Mouse (Mus musculus) CH12F3 (cell line): ENCODE data around the gene Ube2d3.
"Not testable (repeated sequence)": the region's sequence is repeated elsewhere in the genome, so short reads cannot be mapped to it uniquely, and the experiment has no call there.

Source experiments
- in situ Hi-C: fragments of 300-500 bp; cut with MboI; formaldehyde crosslinking; loops from 2 replicates; pipeline ENCODE4 v1.14.3; 2020; ENCODE audit warnings: low sequenced_read_pairs

The Ube2d3 gene

DNA sequence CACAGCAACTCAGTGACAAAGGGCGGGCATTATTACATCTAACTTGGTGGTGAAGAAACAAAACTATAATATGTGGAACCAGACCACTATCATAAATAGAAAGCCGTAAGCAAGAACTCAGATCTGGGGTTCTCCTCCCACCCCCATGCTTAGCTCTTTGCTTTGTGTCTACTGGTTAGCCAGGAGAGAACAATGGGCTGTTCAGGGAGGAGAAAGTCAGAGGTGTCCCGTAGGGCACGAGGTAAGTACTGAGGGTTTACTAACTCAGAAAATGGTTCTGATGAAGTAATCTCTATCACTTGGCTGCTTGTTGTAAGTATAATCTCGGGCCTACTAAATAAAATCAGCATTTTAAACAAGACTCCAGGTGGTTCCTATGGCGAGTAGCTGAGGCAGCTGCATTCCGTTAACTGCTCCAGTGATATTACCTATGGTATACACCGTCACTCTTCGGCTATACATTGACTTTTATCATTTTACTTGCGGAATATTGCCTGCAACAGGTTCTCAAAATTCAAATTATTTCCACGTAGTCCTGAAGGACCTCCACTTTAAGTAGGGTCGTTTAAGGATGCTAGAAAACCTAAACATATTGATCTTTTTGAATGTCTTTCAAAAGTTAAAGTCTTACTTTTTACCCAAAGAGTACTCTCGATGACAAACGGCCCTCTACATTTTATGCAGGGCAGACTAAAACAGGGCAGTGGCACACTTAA lies 890 bp upstream of the Ube2d3 start:
- in situ Hi-C loops, result no loop called here

DNA sequence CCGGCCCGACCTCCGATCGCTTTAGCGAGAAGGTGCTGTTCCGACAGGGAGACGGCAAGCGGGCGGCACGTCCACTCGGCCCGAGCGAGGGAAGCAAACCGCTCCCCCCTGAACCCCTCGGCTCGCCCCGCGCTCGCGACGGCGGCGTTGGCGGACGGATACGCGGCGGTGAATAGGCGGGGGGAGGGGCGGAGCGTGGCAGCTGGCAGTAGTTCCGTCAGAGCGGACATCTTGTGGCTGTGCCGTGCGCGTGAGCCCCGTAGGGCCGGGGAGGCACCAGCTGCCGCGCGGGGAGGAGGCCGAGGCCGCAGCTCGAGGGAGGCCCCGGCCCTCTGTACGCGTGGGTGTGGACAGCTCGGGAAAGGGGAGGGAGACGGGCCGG lies 573 bp downstream of the Ube2d3 start:
- in situ Hi-C loops, result no loop called here

DNA sequence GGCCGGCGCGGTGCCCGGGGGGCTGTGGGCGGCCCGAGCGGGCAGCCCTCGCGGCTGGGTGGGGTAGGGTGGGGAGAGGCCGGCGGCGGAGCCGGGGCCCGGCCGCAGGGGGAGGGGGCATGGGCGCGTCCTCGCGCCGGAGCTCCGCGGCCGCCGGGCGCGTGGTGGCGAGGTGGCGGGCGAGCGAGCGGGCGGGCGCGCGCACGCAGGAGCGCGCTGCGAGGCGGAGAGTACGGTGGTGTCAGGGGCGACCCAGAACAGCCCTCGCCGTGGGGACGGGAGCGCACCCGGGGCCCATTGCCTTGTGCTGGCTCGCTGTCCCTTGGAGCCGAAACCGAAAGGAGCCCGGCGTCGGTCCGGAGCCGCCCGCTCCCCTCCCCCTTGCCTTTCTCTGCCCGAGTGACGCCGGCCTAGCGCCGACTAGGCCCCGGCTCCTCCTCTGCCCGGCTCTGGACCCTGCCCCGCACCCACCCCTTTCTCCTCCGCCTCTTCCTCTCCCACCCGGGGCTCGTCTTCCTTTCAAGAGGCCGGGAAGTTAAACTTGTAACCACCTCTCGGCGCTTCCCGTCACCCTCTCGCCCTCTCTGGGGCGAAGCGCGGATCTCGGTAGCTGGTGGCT lies 1.1 kb downstream of the Ube2d3 start:
- in situ Hi-C loops, result no loop called here

GRCm38 (mm10) chr3:135439651-135440050 lies 1.7 kb downstream of the Ube2d3 start:
- in situ Hi-C loops, result no loop called here

GRCm38 (mm10) chr3:135440221-135440620 lies 2.3 kb downstream of the Ube2d3 start:
- in situ Hi-C loops, result no loop called here

GRCm38 (mm10) chr3:135440621-135441020 lies 2.7 kb downstream of the Ube2d3 start:
- in situ Hi-C loops, result no loop called here

DNA sequence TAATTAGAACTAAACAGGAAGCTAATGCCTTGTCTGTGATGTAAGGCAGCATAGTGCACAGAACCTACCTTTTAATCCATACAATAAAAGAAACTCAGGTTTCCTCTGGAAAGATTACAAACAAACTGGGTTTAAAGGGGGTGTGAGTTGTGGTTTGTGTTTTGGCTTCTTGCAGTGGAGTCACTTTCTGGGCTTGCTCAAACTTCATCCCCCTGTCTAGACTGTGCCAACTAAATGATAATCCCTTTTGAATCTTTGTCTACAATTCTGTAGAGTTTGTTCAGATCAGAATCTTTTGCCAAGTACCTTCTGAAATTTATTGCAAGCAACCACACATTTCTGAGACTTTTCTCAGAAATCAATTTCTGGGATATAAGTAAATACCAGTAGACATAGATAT lies 7.0 kb downstream of the Ube2d3 start:
- in situ Hi-C loops, result no loop called here

DNA sequence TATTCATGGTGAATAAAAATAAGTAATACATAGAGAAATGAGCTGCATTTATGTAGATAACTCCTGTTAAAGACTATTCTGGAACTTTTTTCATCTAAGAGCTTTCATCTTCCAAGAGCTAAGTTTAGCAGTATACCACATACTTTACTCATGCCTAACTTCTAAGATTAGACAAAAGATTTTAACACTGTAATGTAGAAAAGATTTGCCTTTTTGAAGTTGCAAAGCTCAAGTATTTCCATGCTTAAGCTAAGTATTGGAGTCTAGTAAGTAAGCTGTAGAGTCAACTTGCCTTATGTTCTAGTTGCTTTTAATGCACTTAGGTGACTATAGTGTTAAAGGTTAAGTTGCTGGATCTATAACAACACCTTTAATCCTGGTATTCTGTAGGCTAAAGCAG lies 21.0 kb downstream of the Ube2d3 start:
- in situ Hi-C loops, result no loop called here

DNA sequence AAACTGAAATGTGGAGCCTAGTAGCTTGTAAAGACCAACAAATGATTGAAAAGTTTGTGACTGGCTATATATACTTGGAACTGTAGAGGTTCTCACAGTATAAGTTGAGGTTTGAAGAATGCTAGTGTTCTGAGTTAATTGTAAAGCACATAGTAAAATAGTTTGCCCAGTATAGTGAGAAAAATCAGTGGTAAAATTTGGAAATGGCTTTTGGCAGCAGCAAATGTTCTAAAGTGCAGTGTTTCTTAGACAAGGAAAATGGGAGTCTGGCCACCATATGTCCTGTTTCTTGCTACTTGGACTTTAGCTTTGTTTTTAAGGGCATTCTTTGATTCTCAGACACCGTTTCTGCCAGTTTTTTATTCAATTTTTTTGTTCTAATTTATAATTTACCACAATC lies 30.5 kb downstream of the Ube2d3 start:
- in situ Hi-C loops, result no loop called here

DNA sequence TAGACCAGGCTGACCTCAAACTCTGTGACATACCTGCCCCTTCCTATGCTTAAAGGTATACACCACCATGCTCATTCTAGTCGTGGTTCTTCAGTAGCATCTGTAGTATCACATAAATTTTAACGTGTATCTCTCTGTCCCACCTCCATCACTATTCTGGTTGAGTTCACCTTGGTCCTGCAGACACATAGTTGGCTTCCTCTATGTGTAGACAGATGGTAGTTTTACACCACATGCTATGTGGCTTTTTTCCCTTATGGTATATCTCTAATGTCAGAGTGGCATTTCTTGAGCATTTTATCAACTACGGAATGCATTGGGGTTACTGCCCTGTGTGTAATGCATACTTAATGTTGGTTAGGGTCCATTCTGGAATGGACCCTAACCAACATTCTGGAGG lies 31.2 kb downstream of the Ube2d3 start:
- in situ Hi-C loops, result no loop called here

- in situ Hi-C loops, result no loop called here
These were observed 32.0 kb downstream of the Ube2d3 start for GRCm38 (mm10) chr3:135469974-135470373.

GRCm38 (mm10) chr3:135470823-135471222 lies 32.9 kb downstream of the Ube2d3 start:
- in situ Hi-C loops, result no loop called here

- in situ Hi-C loops, result no loop called here
These were observed 37.1 kb downstream of the Ube2d3 start for GRCm38 (mm10) chr3:135475025-135475424.

DNA sequence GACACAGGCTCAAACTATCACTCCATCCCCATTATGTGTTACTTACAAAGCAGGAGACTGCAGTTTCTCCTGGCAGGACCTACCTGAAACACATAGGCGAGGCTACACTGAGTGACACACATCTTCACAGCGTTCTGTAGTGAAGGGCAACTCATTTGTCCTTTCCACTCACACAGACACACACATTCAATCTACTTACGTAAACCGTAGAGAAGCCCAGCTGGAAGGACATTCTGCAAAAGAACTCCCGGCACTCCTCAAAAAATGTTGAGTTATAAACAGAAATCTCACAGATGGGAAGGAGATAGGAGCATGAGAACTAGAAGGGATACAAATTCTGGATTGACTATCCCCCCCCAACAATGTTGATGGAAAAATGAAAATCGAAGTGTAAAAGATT lies 38.3 kb downstream of the Ube2d3 start:
- in situ Hi-C loops, result no loop called here

- in situ Hi-C loops, result no loop called here
These were observed 39.0 kb downstream of the Ube2d3 start for GRCm38 (mm10) chr3:135476977-135477376.

GRCm38 (mm10) chr3:135479090-135479489 lies 41.1 kb downstream of the Ube2d3 start:
- in situ Hi-C loops, result not testable (repeated sequence)

DNA sequence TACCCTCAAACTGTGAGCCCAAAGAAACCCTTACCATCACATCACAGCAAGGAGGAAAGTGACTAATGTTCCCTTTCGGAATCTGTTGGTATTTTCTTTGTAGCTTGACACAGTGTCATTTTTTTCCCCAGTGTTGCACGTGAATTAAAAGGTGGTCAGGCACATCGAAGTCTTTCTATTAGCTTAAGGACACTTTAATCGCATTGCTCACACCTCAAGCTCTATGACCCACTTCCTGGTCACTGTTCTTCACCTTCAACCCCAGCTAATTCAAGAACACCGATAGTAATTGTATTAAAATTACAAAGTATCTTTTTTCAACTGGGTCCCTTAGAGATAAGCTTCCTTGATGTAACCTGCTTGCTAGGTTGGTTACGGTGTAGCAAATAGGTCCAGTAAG lies 42.8 kb downstream of the Ube2d3 start:
- in situ Hi-C loops, result no loop called here

GRCm38 (mm10) chr3:135481608-135482007 lies 43.7 kb downstream of the Ube2d3 start:
- in situ Hi-C loops, result no loop called here

DNA sequence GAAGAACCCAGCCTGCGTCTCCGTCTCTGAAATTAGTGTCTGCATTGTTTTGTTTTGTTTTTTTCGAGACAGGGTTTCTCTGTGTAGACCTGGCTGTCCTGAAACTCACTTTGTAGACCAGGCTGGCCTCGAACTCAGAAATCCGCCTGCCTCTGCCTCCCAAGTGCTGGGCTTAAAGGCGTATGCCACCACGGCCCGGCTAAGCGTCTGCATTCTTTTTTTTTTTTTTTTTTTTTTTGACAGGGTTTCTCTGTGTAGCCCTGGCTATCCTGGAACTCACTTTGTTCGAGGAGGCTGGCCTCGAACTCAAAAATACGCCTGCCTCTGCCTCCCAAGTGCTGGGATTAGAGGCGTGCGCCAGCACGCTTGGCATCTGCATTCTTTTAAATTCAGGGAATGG lies 46.7 kb downstream of the Ube2d3 start:
- in situ Hi-C loops, result not testable (repeated sequence)

GRCm38 (mm10) chr3:135485128-135485899 lies 47.4 kb downstream of the Ube2d3 start, which contains the start of gene Manba:
Manba (plus strand) TSS chr3:135485611.
- in situ Hi-C loops, result no loop called here

- in situ Hi-C loops, result no loop called here
These were observed 47.9 kb downstream of the Ube2d3 start for GRCm38 (mm10) chr3:135485900-135486241.

- in situ Hi-C loops, result no loop called here
These were observed 48.4 kb downstream of the Ube2d3 start for GRCm38 (mm10) chr3:135486351-135486750.
